Mouse (Mus musculus) kidney, postnatal 0 days (tissue): ENCODE results near the gene Cdc73. TPM values are rescaled to one million over a fixed set of nuclear protein-coding genes. Genes with fewer than 3 reads are reported as not detected.
A peak's percentile ranks its signal among the peaks of the same experiment; 100 is the strongest.

Experiments used
- ATAC-seq: fragments of 200-750 bp; cut with Nextera tagmentation; replicated peaks from 2 replicates; pipeline ENCODE4 v1.8.0; 2017; ENCODE audit warnings: low read depth, moderate number of reproducible peaks, moderate TSS enrichment, moderate library complexity; ENCODE audit not compliant: low FRiP score
- DNase-seq: peaks from one replicate; pipeline ENCODE4 v3.0.0-alpha.2; 2016; ENCODE audit warnings: low spot score
- H3K27ac ChIP-seq: fragments of 300-500 bp; sonication (generic); 2 replicates; pipeline ENCODE4 v1.5.1; 2014; ENCODE audit warnings: mild to moderate bottlenecking
- H3K27me3 ChIP-seq: fragments of 300-500 bp; sonication (generic); 2 replicates; pipeline ENCODE4 v1.6.1; 2014; ENCODE audit warnings: low read length, mixed read lengths; ENCODE audit not compliant: insufficient read depth
- H3K36me3 ChIP-seq: fragments of 300-500 bp; sonication (generic); 2 replicates; pipeline ENCODE4 v1.6.1; 2014; ENCODE audit warnings: low read length, mixed read lengths; ENCODE audit not compliant: insufficient read depth
- H3K4me1 ChIP-seq: fragments of 300-500 bp; sonication (generic); replicated peaks from 2 replicates; pipeline ENCODE4 v1.6.1; 2014; ENCODE audit warnings: antibody characterized with exemption, low read length, mixed read lengths; ENCODE audit not compliant: insufficient read depth
- H3K4me2 ChIP-seq: fragments of 300-500 bp; sonication (generic); 2 replicates; pipeline ENCODE4 v1.6.1; 2014; ENCODE audit warnings: mild to moderate bottlenecking, low read length, moderate library complexity, mixed read lengths
- H3K4me3 ChIP-seq: fragments of 300-500 bp; sonication (generic); replicated peaks from 2 replicates; pipeline ENCODE4 v1.5.1; 2014; ENCODE audit warnings: low read depth, low read length
- H3K9ac ChIP-seq: fragments of 300-500 bp; sonication (generic); 2 replicates; pipeline ENCODE4 v1.6.1; 2014; ENCODE audit warnings: low read depth, low read length
- H3K9me3 ChIP-seq: fragments of 300-500 bp; sonication (generic); replicated peaks from 2 replicates; pipeline ENCODE4 v1.6.1; 2016; ENCODE audit warnings: low read length, inconsistent platforms, mixed read lengths
- CTCF ChIP-seq: IDR thresholded peaks from 2 replicates; pipeline ENCODE4 v1.5.1; 2016; ENCODE audit warnings: antibody characterized with exemption, low read depth, mild to moderate bottlenecking, moderate library complexity
- WGBS: fragments of 180-500 bp; shearing (Covaris S2); extraction: QIAGEN DNeasy Blood & Tissue Kit; methylation state at CpG from one replicate; pipeline ENCODE4 v1.1.7; 2014; 5-methylcytosine and 5-hydroxymethylcytosine counted together
- polyA plus RNA-seq: library from polyadenylated mRNA; unstranded; fragments of >200 nt; fragmentation: Nextera tagmentation; extraction: Ambion mirVana; gene quantifications from 2 replicates; pipeline ENCODE4 v1.2.1, GENCODE M21; 2015

Gene Cdc73
- polyA plus RNA-seq, result 20.4 TPM in 2 replicates

- H3K36me3 ChIP-seq, result no peaks in the 10 kb centered on the region
- peak within 1 kb of the TSS; percentile 65 for H3K4me2 ChIP-seq
- H3K27ac ChIP-seq, result peak within 1 kb of the TSS; percentile 95
- DNase-seq, result peak; percentile 93
- no peaks in the 10 kb centered on the region for H3K27me3 ChIP-seq
- WGBS, result under 1% methylated on average over 68 of the region's 74 CpGs
- no peaks in the 10 kb centered on the region for H3K4me1 ChIP-seq
- peak within 1 kb of the TSS; percentile 93 for H3K9ac ChIP-seq
- H3K4me3 ChIP-seq, result peak within 1 kb of the TSS; percentile 89
- no peaks in the 10 kb centered on the region for H3K9me3 ChIP-seq
- TF ChIP-seq CTCF, result peak; percentile 41; the same call in 1 of the 2 replicates
- peak; percentile 100 for ATAC-seq
Observed at GRCm38 (mm10) chr1:143702741-143703262, at the start of gene Cdc73. TSS of gene Cdc73 (minus strand) at chr1:143702893.

GRCm38 (mm10) chr1:143745871-143746270 lies 43.2 kb upstream of the Cdc73 start:
- no peak for TF ChIP-seq CTCF
- Histone ChIP-seq H3K9me3 (no peaks in the 10 kb centered on the region), H3K36me3 (peaks cover 26% of the 10 kb centered on the region; the same call in 1 of the 2 replicates), H3K4me3 (no peak overlapping the region), H3K4me2 (no peak overlapping the region), H3K9ac (no peak overlapping the region), H3K4me1 (no peaks in the 10 kb centered on the region), H3K27me3 (no peaks in the 10 kb centered on the region), H3K27ac (no peak overlapping the region)
- ATAC-seq (no peak), DNase-seq (no peak)
- 79% methylated on average over 10 of the region's 10 CpGs for WGBS

GRCm38 (mm10) chr1:143742186-143742585 lies 39.5 kb upstream of the Cdc73 start:
- no peak overlapping the region for H3K9ac ChIP-seq
- no peak overlapping the region for H3K27ac ChIP-seq
- no peaks in the 10 kb centered on the region for H3K27me3 ChIP-seq
- H3K4me3 ChIP-seq, result no peak overlapping the region
- peaks cover 23% of the 10 kb centered on the region; the same call in 1 of the 2 replicates for H3K36me3 ChIP-seq
- no peak for TF ChIP-seq CTCF
- DNase-seq, result no peak
- H3K4me2 ChIP-seq, result no peak overlapping the region
- H3K9me3 ChIP-seq, result no peaks in the 10 kb centered on the region
- 91% methylated on average over 6 of the region's 6 CpGs for WGBS
- 0 out of 2 replicates have a peak, but pooled peaks cover 3% of the 10 kb centered on the region for H3K4me1 ChIP-seq
- ATAC-seq, result no peak

- ATAC-seq (no peak), DNase-seq (no peak)
- Histone ChIP-seq H3K4me3 (no peak overlapping the region), H3K4me2 (no peak overlapping the region), H3K27me3 (no peaks in the 10 kb centered on the region), H3K36me3 (peaks cover 15% of the 10 kb centered on the region; the same call in 1 of the 2 replicates), H3K4me1 (0 out of 2 replicates have a peak, but pooled peaks cover 3% of the 10 kb centered on the region), H3K9ac (no peak overlapping the region), H3K27ac (no peak overlapping the region), H3K9me3 (no peaks in the 10 kb centered on the region)
- WGBS, result 88% methylated on average over 5 of the region's 5 CpGs
- no peak for TF ChIP-seq CTCF
Observed at GRCm38 (mm10) chr1:143741331-143741730, 38.6 kb upstream of the Cdc73 start.

- H3K27ac ChIP-seq, result no peak overlapping the region
- no peak overlapping the region for H3K9ac ChIP-seq
- no peaks in the 10 kb centered on the region for H3K9me3 ChIP-seq
- 0 out of 2 replicates have a peak, but pooled peaks cover 3% of the 10 kb centered on the region for H3K4me1 ChIP-seq
- peak overlapping the region; percentile 86; the same call in 1 of the 2 replicates for H3K4me2 ChIP-seq
- 86% methylated on average over 10 of the region's 10 CpGs for WGBS
- H3K27me3 ChIP-seq, result no peaks in the 10 kb centered on the region
- no peak for ATAC-seq
- TF ChIP-seq CTCF, result no peak
- no peak for DNase-seq
- H3K36me3 ChIP-seq, result peaks cover 11% of the 10 kb centered on the region; the same call in 1 of the 2 replicates
- H3K4me3 ChIP-seq, result no peak overlapping the region
Observed at GRCm38 (mm10) chr1:143740581-143740980, 37.9 kb upstream of the Cdc73 start.

- peak overlapping the region; percentile 66 for H3K9ac ChIP-seq
- TF ChIP-seq CTCF, result no peak
- peak overlapping the region; percentile 81 for H3K27ac ChIP-seq
- 0 out of 2 replicates have a peak, but pooled peaks cover 3% of the 10 kb centered on the region for H3K4me1 ChIP-seq
- H3K4me3 ChIP-seq, result peak overlapping the region; percentile 60
- peak; percentile 84 for DNase-seq
- peak; percentile 95 for ATAC-seq
- peaks cover 11% of the 10 kb centered on the region; the same call in 1 of the 2 replicates for H3K36me3 ChIP-seq
- H3K4me2 ChIP-seq, result peak overlapping the region; percentile 86
- WGBS, result under 1% methylated on average over 70 of the region's 71 CpGs
- no peaks in the 10 kb centered on the region for H3K27me3 ChIP-seq
- no peaks in the 10 kb centered on the region for H3K9me3 ChIP-seq
Observed at GRCm38 (mm10) chr1:143739361-143740350, 37.0 kb upstream of the Cdc73 start.
